Mouse (Mus musculus) MEL (cell line): ENCODE measurements around the gene Bbs9.

Source experiments
- CTCF ChIP-seq, 3 experiments: IDR thresholded peaks in 2 of 3; conservative IDR thresholded peaks in 1 of 3; 2 replicates each; pipeline ENCODE4 v1.5.1; 2011 to 2012; ENCODE audit warnings: low read length in 3 of 3, low read depth in 2 of 3, mild to moderate bottlenecking in 2 of 3, improper control_type of control experiment in 1 of 3, inconsistent platforms in 1 of 3, mixed read lengths in 1 of 3, moderate library complexity in 1 of 3; ENCODE audit not compliant: control insufficient read depth in 1 of 3, insufficient read depth in 1 of 3, poor library complexity in 1 of 3, severe bottlenecking in 1 of 3
- E2F4 ChIP-seq: IDR thresholded peaks from 2 replicates; pipeline ENCODE4 v1.6.1; 2011; ENCODE audit warnings: low read depth, low read length, improper control_type of control experiment, borderline replicate concordance
- ELF1 ChIP-seq: IDR thresholded peaks from 2 replicates; pipeline ENCODE4 v1.6.1; 2014; ENCODE audit warnings: low read depth, mild to moderate bottlenecking, inconsistent platforms, low read length, improper control_type of control experiment, moderate library complexity
- GATA1 ChIP-seq: IDR thresholded peaks from 2 replicates; pipeline ENCODE4 v1.6.1; 2011; ENCODE audit warnings: low read depth, low read length, improper control_type of control experiment
- POLR2A ChIP-seq, 2 experiments: IDR thresholded peaks; 2 replicates each; pipeline ENCODE4 v1.6.1; 2011 to 2012; ENCODE audit warnings: low read length in 2 of 2, mild to moderate bottlenecking in 2 of 2, control low read depth in 1 of 2, improper control_type of control experiment in 1 of 2, low read depth in 1 of 2, moderate library complexity in 1 of 2; ENCODE audit not compliant: control insufficient read depth in 1 of 2, insufficient read depth in 1 of 2, poor library complexity in 1 of 2
- POLR2AphosphoS2 ChIP-seq: IDR thresholded peaks from 2 replicates; pipeline ENCODE4 v1.6.1; 2011; ENCODE audit warnings: low read length, improper control_type of control experiment
- POLR2AphosphoS5 ChIP-seq: IDR thresholded peaks from 2 replicates; pipeline ENCODE4 v1.6.1; 2012; ENCODE audit warnings: low read depth, borderline replicate concordance, mild to moderate bottlenecking, inconsistent platforms, low read length, moderate library complexity, mixed read lengths
- RCOR1 ChIP-seq: IDR thresholded peaks from 2 replicates; pipeline ENCODE4 v1.6.1; 2012; ENCODE audit warnings: low read depth, mild to moderate bottlenecking, inconsistent platforms, low read length, improper control_type of control experiment
- SMC3 ChIP-seq: IDR thresholded peaks from 2 replicates; pipeline ENCODE4 v1.6.1; 2011; ENCODE audit warnings: low read depth, low read length, improper control_type of control experiment
- ZNF384 ChIP-seq: IDR thresholded peaks from 2 replicates; pipeline ENCODE4 v1.6.1; 2012; ENCODE audit warnings: low read depth, mild to moderate bottlenecking, inconsistent platforms, low read length, improper control_type of control experiment

DNA sequence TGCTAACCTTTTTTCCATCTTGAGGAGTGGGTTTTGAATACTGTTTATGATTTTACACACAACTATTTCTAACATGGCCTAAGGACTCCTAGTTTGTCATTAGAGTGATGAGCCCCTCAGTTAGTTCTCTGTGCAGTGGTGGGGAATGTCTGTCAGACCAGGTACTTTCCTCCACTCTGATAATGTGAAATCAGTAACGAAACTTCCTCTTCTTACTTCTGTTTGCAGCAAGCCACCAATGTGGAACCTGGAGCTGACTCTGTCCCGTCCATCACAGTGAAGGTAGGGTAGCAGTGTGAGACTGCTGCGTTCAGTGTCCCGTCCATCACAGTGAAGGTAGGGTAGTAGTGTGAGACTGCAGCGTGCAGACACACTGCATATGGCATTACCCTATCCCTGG lies 163.0 kb downstream of the Bbs9 start:
- TF ChIP-seq GATA1 (0 out of 2 replicates have a peak, but pooled peaks have one; percentile 11), SMC3 (no peak), POLR2AphosphoS2 (no peak), POLR2AphosphoS5 (peak; percentile 44; the same call in 1 of the 2 replicates), CTCF (IDR thresholded peaks at IDR 0.05 in 2 of 3, conservative IDR thresholded peaks at IDR 0.05 in 1 of 3; ENCODE audit: control insufficient read depth in 1 of 3, insufficient read depth in 1 of 3, low read depth in 2 of 3, low read length in 3 of 3, poor library complexity in 1 of 3, severe bottlenecking in 1 of 3) (no peak), RCOR1 (no peak), E2F4 (no peak), ELF1 (no peak), ZNF384 (no peak), POLR2A (IDR thresholded peaks at IDR 0.05; ENCODE audit: control insufficient read depth in 1 of 2, insufficient read depth in 1 of 2, low read depth in 1 of 2, low read length in 2 of 2, poor library complexity in 1 of 2) (no peak)
